Mouse (Mus musculus) embryonic facial prominence, embryonic 12.5 days (tissue): ENCODE data around the gene Gjb3. TPM values are rescaled to one million over a fixed set of nuclear protein-coding genes. Genes with fewer than 3 reads are reported as not detected.

Source experiments
- ATAC-seq: fragments of 200-750 bp; cut with Nextera tagmentation; 2 replicates; pipeline ENCODE4 v1.8.0; 2017; ENCODE audit not compliant: insufficient number of reproducible peaks, insufficient read depth, low FRiP score, low TSS enrichment
- H3K27ac ChIP-seq: fragments of 300-500 bp; sonication (generic); 2 replicates; pipeline ENCODE4 v1.5.1; 2016; ENCODE audit warnings: mild to moderate bottlenecking
- H3K27me3 ChIP-seq: fragments of 300-500 bp; sonication (generic); 2 replicates; pipeline ENCODE4 v1.6.1; 2016; ENCODE audit warnings: mild to moderate bottlenecking, moderate library complexity
- H3K36me3 ChIP-seq: fragments of 300-500 bp; sonication (generic); 2 replicates; pipeline ENCODE4 v1.6.1; 2016; ENCODE audit warnings: mild to moderate bottlenecking
- H3K4me1 ChIP-seq: fragments of 300-500 bp; sonication (generic); 2 replicates; pipeline ENCODE4 v1.6.1; 2016
- H3K4me2 ChIP-seq: fragments of 300-500 bp; sonication (generic); replicated peaks from 2 replicates; pipeline ENCODE4 v1.6.1; 2016; ENCODE audit warnings: mild to moderate bottlenecking, moderate library complexity
- H3K4me3 ChIP-seq: fragments of 300-500 bp; sonication (generic); 2 replicates; pipeline ENCODE4 v1.5.1; 2016; ENCODE audit warnings: mild to moderate bottlenecking
- H3K9ac ChIP-seq: fragments of 300-500 bp; sonication (generic); 2 replicates; pipeline ENCODE4 v1.6.1; 2016; ENCODE audit warnings: mild to moderate bottlenecking, moderate library complexity
- H3K9me3 ChIP-seq: fragments of 300-500 bp; sonication (generic); 2 replicates; pipeline ENCODE4 v1.6.1; 2016; ENCODE audit warnings: mild to moderate bottlenecking, moderate library complexity
- WGBS: fragments of 180-500 bp; shearing (Covaris S2); methylation state at CpG from one replicate; pipeline ENCODE4 v1.1.7; 2016; 5-methylcytosine and 5-hydroxymethylcytosine counted together
- polyA plus RNA-seq: library from polyadenylated mRNA; unstranded; fragments of >200 nt; fragmentation: Nextera tagmentation; extraction: Ambion mirVana; gene quantifications from 2 replicates; pipeline ENCODE4 v1.2.1, GENCODE M21; 2016

The Gjb3 gene
- polyA plus RNA-seq, 1 experiment from 2014 or later: 1.3 TPM

DNA sequence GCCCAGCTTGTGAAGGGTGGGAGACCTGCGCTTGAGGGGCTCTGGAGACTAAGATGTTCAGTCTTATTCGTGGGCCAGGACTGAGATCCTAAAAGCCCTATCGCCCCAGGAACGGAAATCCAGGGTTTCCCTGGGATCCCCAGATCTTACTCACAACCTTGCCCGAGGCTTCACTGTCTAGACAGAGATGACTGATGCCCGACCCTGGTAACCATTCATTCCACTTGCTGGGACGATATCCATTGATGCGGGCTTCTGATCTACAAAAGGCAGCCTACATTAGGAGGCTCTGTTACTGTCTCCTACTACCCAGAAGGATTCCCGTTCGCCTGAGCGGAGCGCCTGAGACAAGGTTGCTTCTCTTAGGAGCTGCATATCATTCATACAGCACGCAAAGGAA, 527 bp upstream of the Gjb3 start:
- H3K4me1 ChIP-seq: peaks cover 14% of the 10 kb centered on the region
- H3K9ac ChIP-seq: no peak overlapping the region
- no peak for ATAC-seq
- H3K27me3 ChIP-seq: peaks cover 55% of the 10 kb centered on the region
- H3K9me3 ChIP-seq: no peaks in the 10 kb centered on the region
- WGBS: 18% methylated on average over 13 of the region's 13 CpGs
- H3K4me3 ChIP-seq: no peak overlapping the region
- H3K27ac ChIP-seq: no peak overlapping the region
- H3K4me2 ChIP-seq: no peak overlapping the region
- no peaks in the 10 kb centered on the region for H3K36me3 ChIP-seq

- Histone ChIP-seq H3K4me3 (no peak overlapping the region), H3K9ac (no peak overlapping the region), H3K9me3 (no peaks in the 10 kb centered on the region), H3K27ac (no peak overlapping the region), H3K4me1 (peaks cover 14% of the 10 kb centered on the region), H3K27me3 (peaks cover 64% of the 10 kb centered on the region), H3K4me2 (peak overlapping the region; percentile 41), H3K36me3 (no peaks in the 10 kb centered on the region)
- 1% methylated on average over 13 of the region's 13 CpGs for WGBS
- ATAC-seq: no peak
Observed at GRCm38 (mm10) chr4:127329751-127330150, 893 bp downstream of the Gjb3 start.

GRCm38 (mm10) chr4:127329046-127329445, 1.6 kb downstream of the Gjb3 start:
- no peak for ATAC-seq
- no peak overlapping the region for H3K4me2 ChIP-seq
- WGBS: 5% methylated on average over 3 of the region's 3 CpGs

GRCm38 (mm10) chr4:127328378-127328777, 2.3 kb downstream of the Gjb3 start:
- no peaks in the 10 kb centered on the region for H3K36me3 ChIP-seq
- no peak overlapping the region for H3K27ac ChIP-seq
- no peak overlapping the region for H3K4me3 ChIP-seq
- peaks cover 14% of the 10 kb centered on the region for H3K4me1 ChIP-seq
- no peaks in the 10 kb centered on the region for H3K9me3 ChIP-seq
- no peak overlapping the region for H3K9ac ChIP-seq
- no peak for ATAC-seq
- peaks cover 64% of the 10 kb centered on the region for H3K27me3 ChIP-seq
- H3K4me2 ChIP-seq: no peak overlapping the region
- WGBS: 57% methylated on average over 7 of the region's 7 CpGs

More at GRCm38 (mm10) chr4:127329046-127329445, 1.6 kb downstream of the Gjb3 start:
- Histone ChIP-seq H3K9me3 (no peaks in the 10 kb centered on the region), H3K9ac (no peak overlapping the region), H3K27ac (no peak overlapping the region), H3K36me3 (no peaks in the 10 kb centered on the region), H3K4me3 (no peak overlapping the region), H3K4me1 (peaks cover 14% of the 10 kb centered on the region), H3K27me3 (peaks cover 64% of the 10 kb centered on the region)

GRCm38 (mm10) chr4:127327749-127328148, 2.9 kb downstream of the Gjb3 start:
- no peak for ATAC-seq
- no peak overlapping the region for H3K4me3 ChIP-seq
- H3K9ac ChIP-seq: no peak overlapping the region
- WGBS: 62% methylated on average over 6 of the region's 6 CpGs
- H3K27ac ChIP-seq: no peak overlapping the region
- H3K36me3 ChIP-seq: no peaks in the 10 kb centered on the region
- H3K9me3 ChIP-seq: no peaks in the 10 kb centered on the region
- peaks cover 60% of the 10 kb centered on the region for H3K27me3 ChIP-seq
- H3K4me1 ChIP-seq: peaks cover 14% of the 10 kb centered on the region
- no peak overlapping the region for H3K4me2 ChIP-seq

DNA sequence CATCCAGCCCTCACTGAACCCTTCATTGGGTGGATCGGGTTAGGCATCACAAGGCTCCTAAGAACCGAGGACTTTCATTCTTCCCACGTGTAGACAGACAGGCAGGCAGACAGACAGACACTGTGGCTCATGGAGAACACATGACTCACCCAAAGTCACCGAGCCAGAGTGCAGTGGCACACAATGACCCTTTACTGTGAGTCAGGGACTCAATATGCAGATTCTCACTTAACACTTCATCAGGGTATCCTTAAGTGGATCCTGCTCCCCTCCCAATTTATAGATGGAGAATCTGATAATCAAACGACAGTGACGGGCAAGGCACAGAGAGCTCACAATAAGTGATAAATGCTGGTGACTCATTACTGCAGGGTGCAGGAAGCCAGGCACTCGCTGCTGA, 3.4 kb downstream of the Gjb3 start:
- H3K27ac ChIP-seq: no peak overlapping the region
- no peak overlapping the region for H3K4me2 ChIP-seq
- ATAC-seq: no peak
- no peaks in the 10 kb centered on the region for H3K36me3 ChIP-seq
- no peak overlapping the region for H3K9ac ChIP-seq
- peaks cover 55% of the 10 kb centered on the region for H3K27me3 ChIP-seq
- H3K9me3 ChIP-seq: no peaks in the 10 kb centered on the region
- 69% methylated on average over 7 of the region's 7 CpGs for WGBS
- H3K4me1 ChIP-seq: peaks cover 14% of the 10 kb centered on the region
- no peak overlapping the region for H3K4me3 ChIP-seq

- H3K36me3 ChIP-seq: no peaks in the 10 kb centered on the region
- no peak overlapping the region for H3K27ac ChIP-seq
- H3K9ac ChIP-seq: no peak overlapping the region
- no peak overlapping the region for H3K4me3 ChIP-seq
- no peaks in the 10 kb centered on the region for H3K9me3 ChIP-seq
- H3K4me1 ChIP-seq: peaks cover 4% of the 10 kb centered on the region; the same call in 1 of the 2 replicates
- WGBS: 83% methylated on average over 5 of the region's 5 CpGs
- no peak overlapping the region for H3K4me2 ChIP-seq
- no peak for ATAC-seq
- peaks cover 36% of the 10 kb centered on the region for H3K27me3 ChIP-seq
Observed at GRCm38 (mm10) chr4:127325276-127325675, 5.4 kb downstream of the Gjb3 start.

DNA sequence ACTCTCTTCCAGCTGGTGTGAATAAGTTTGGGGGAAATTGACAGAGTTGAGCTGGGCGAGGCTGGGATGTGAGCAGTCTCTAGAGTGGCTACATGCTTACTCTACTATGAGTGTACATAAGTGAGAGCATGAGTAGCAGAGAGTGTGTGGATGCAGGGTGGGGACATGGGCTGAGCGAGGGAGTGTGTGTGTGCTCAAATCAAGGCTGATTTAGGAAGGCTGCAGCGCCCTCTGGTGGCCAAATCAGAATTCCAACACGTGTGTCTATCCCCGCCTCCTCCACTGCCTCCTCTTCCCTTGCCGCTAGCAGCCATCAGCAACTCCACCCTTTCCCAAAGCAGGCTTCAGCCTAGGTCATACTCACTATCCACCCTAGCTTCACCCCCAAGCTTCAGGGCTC, 5.9 kb downstream of the Gjb3 start:
- no peak for ATAC-seq
- Histone ChIP-seq H3K4me1 (no peaks in the 10 kb centered on the region), H3K4me2 (no peak overlapping the region), H3K27ac (no peak overlapping the region), H3K9ac (no peak overlapping the region), H3K27me3 (peaks cover 31% of the 10 kb centered on the region), H3K9me3 (no peaks in the 10 kb centered on the region), H3K36me3 (no peaks in the 10 kb centered on the region), H3K4me3 (no peak overlapping the region)
- 8% methylated on average over 6 of the region's 6 CpGs for WGBS

DNA sequence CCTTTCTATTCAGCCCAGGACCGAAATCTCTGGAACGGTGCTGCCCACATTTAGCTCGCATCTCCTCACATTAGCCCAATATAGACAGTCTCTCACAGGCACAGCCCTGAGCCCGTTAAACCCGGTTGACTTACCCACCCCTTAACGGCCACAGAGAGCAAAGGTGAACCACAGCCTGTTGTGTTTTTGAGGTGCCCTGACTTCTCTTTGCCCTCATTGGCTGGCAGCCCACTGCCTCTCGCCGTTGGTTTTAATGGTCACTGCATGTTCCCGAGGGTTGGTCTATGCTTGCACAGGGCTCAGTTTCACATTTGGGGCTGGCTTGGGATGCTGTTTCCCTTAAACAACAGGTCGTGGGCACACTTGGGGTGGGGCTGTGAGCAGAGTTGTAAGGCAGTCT, 6.3 kb downstream of the Gjb3 start:
- H3K4me2 ChIP-seq: no peak overlapping the region
- no peak overlapping the region for H3K9ac ChIP-seq
- no peaks in the 10 kb centered on the region for H3K4me1 ChIP-seq
- H3K27ac ChIP-seq: no peak overlapping the region
- peaks cover 27% of the 10 kb centered on the region for H3K27me3 ChIP-seq
- WGBS: 80% methylated on average over 10 of the region's 10 CpGs
- H3K9me3 ChIP-seq: no peaks in the 10 kb centered on the region
- ATAC-seq: no peak
- no peaks in the 10 kb centered on the region for H3K36me3 ChIP-seq
- no peak overlapping the region for H3K4me3 ChIP-seq

- no peak for ATAC-seq
- Histone ChIP-seq H3K27me3 (peaks cover 21% of the 10 kb centered on the region), H3K36me3 (no peaks in the 10 kb centered on the region), H3K9ac (no peak overlapping the region), H3K4me2 (no peak overlapping the region), H3K9me3 (no peaks in the 10 kb centered on the region), H3K27ac (no peak overlapping the region), H3K4me1 (no peaks in the 10 kb centered on the region), H3K4me3 (no peak overlapping the region)
- 88% methylated on average over 3 of the region's 3 CpGs for WGBS
Observed at GRCm38 (mm10) chr4:127323651-127324050, 7.0 kb downstream of the Gjb3 start.

DNA sequence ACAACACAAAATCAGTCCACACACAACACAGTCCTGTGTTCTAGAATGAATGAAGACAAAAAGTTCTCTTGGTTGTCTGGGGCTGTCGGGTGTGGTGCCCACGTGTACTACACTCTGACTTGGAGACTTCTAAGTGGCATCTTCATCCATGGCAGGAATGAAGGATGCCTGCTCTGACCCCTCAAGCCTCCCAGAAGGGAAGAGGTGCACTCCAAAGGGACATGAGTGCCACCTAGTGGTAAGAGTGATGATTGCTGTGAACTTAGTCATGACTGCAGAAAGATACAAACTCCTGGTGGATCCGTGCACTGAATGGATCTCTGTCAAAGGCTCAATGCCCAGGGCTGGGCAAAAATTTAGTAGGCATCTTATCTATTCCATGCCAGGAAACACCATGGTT, 11.0 kb downstream of the Gjb3 start:
- Histone ChIP-seq H3K9me3 (no peaks in the 10 kb centered on the region), H3K27me3 (0 out of 2 replicates have a peak, but pooled peaks cover 6% of the 10 kb centered on the region), H3K4me1 (no peaks in the 10 kb centered on the region), H3K4me2 (no peak overlapping the region), H3K27ac (no peak overlapping the region), H3K9ac (no peak overlapping the region), H3K36me3 (no peaks in the 10 kb centered on the region), H3K4me3 (no peak overlapping the region)
- ATAC-seq: no peak
- WGBS: 3% methylated on average over 3 of the region's 3 CpGs

- Histone ChIP-seq H3K36me3 (no peaks in the 10 kb centered on the region), H3K9me3 (no peaks in the 10 kb centered on the region), H3K27me3 (peaks cover 22% of the 10 kb centered on the region), H3K4me1 (0 out of 2 replicates have a peak, but pooled peaks cover 6% of the 10 kb centered on the region), H3K4me3 (no peak overlapping the region), H3K4me2 (no peak overlapping the region), H3K27ac (no peak overlapping the region), H3K9ac (no peak overlapping the region)
- WGBS: 57% methylated on average over 4 of the region's 4 CpGs
- ATAC-seq: no peak
Observed at GRCm38 (mm10) chr4:127317143-127317542, 13.5 kb downstream of the Gjb3 start.

GRCm38 (mm10) chr4:127315753-127316152, 14.9 kb downstream of the Gjb3 start:
- Histone ChIP-seq H3K4me2 (no peak overlapping the region), H3K36me3 (no peaks in the 10 kb centered on the region), H3K4me3 (no peak overlapping the region), H3K27ac (no peak overlapping the region), H3K9ac (no peak overlapping the region), H3K27me3 (peaks cover 33% of the 10 kb centered on the region), H3K4me1 (0 out of 2 replicates have a peak, but pooled peaks cover 6% of the 10 kb centered on the region), H3K9me3 (no peaks in the 10 kb centered on the region)
- ATAC-seq: no peak
- 79% methylated on average over 8 of the region's 8 CpGs for WGBS
